Mouse (Mus musculus) mouse embryonic stem cell (cell line): ENCODE data around the gene Klhl2.

ENCODE experiments used
- in situ Hi-C, 2 experiments: fragments of 300-500 bp; cut with MboI; formaldehyde crosslinking; loops; 1 replicate in 1 of 2; 3 replicates in 1 of 2; pipeline ENCODE4 v1.14.3; 2019 to 2020; ENCODE audit warnings: low sequenced_read_pairs in 2 of 2, low pct_unique_long_range_greater_than_20kb in 1 of 2, mixed read lengths in 1 of 2; ENCODE audit not compliant: unreplicated experiment in 1 of 2

The Klhl2 gene

DNA sequence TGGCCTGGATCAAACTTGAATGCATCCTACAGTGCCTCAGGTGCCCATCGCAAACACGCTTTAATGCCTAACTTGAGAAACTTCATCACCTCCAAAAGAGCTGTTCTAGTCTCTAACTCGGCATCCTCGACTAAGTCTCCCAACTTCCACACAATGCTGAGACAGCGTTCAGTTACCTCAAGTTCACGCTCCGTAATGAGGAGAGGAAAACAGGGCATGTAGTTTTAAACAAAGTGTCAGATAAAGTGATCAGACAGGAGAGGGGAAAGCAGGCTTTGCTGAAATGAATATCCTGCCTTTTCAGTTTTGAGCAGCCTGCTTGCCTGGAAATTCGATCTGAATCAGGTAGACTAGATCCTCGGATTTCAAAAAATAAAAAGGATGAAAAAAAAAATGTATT lies 117.2 kb downstream of the Klhl2 start:
- in situ Hi-C loops = no loop called here

DNA sequence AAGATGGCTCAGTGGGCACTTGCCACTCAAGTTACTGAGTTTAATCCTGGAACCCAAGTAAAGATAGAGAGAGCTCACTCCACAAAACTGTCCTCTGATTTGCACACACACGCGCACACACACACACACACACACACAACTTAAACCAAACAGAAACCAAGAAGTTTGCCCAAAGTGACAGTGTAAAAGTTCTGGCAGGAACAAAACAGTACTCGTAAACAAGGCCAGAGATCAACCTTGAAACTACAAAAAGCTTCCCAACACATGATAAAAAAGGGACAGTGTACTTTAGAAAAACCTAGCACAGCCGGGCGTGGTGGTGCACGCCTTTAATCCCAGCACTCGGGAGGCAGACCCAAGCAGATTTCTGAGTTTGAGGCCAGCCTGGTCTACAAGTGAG lies 121.7 kb downstream of the Klhl2 start:
- in situ Hi-C loops = no loop called here

DNA sequence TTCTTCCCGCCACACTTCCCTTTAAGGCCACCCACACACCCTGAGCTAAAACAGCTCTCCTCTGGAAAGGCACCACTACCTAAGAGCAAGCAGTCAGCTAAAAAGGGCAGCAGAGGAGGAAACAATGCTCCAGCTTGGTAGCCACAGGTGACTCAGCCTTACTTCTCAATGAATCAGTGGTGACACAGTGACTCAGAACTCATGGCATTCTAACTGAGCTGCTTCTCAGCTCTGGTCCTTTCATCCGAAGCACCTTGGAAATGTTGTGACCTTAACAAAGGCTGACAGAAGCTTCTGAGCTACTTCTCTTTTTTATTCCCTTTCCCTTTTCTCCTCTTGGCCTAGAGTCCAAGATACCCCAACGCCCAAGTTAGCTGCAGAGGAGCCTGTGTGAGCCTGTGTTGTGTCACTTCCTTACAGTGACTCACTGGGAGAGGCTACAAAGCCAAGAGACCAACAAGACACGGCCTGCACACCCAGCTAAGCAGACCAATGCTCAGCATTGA lies 123.6 kb downstream of the Klhl2 start:
- in situ Hi-C loops = no loop called here

DNA sequence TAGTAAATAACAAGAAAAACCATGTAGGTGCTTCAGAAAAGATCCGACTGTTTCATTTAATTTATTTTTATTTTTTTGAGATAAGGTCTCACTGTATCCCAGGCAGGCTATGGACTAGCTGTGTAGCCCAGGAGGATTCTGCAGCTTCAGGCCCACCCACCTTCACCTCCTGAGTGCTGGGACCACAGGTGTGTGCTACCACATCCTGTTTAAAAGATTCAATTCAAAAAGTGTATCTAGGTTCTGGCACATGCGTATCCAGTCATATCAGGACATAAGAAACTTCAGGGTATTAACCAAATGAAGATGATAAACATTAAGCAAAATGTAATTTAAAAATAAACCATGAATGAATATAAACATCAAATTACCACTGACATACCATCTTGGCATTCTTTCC lies 126.6 kb downstream of the Klhl2 start:
- in situ Hi-C loops = no loop called here

DNA sequence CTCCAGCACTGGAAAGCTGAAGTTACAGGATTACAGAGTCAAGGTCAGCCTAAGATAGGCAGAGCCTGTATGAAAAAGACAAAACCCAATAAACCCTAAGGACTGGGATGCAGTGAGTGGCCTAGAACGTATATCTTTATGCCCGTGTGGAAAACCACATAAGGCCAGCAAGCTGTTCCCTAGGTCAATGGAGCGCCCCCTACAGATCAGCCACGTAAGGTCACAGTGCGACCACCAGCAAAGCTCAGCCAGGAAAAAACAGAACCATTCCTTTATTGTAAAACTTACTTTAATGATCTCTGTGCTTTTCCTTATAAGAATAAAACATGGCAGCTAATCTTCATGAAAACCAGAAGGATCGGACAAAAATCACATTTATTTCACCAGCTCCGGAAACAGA lies 131.9 kb downstream of the Klhl2 start:
- in situ Hi-C loops = no loop called here

DNA sequence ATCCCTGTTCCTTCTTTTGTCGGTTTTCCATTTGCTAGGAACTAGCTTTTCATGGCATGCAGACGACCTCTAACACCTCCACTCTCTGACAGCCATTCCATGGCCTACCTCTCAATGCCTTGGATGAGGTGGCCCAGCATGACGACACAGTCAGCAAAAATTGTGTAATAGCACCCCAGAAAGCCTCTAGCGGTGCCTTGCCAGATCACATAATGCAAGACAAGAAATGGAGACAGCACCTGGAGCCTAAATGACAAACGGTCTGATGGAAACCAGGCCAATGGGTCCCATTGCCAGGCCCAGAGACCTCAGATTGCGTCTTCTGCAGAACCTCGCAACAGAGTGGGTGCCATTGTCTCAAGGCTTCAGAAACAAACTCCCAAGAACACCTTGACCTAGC lies 137.3 kb downstream of the Klhl2 start:
- in situ Hi-C loops = no loop called here

DNA sequence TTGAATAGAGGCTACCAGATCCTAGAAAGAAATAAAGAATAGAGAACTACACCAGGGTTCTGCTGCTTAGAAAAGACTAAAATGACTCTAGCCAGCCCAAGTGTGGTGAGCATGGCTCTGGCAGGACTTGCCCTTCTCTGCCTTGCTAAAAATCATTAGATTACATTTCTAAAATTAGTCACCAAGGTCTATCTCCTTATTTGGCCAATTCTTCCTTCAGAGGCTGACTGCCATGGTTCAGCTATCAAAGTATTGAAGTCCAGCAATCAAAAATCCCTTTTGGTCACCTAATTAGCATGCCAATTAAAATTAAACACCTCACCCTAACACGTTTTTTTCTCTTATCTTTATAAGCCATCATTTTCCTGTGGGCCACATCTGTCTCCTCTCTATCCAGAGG lies 138.3 kb downstream of the Klhl2 start:
- in situ Hi-C loops = no loop called here

GRCm38 (mm10) chr8:64707481-64707880 lies 142.3 kb downstream of the Klhl2 start:
- in situ Hi-C loops = no loop called here

GRCm38 (mm10) chr8:64703191-64703590 lies 146.6 kb downstream of the Klhl2 start:
- in situ Hi-C loops = no loop called here

- in situ Hi-C loops = loop anchor here (5.0 to 10.0 kb wide), 2 partner anchors 80 to 252 kb away; partner anchors contain the start of gene Tmem192 (in 1 of the 2)
These were observed 157.1 kb downstream of the Klhl2 start, which contains the start of gene Cpe for GRCm38 (mm10) chr8:64692651-64693201. TSS of gene Cpe (minus strand) at chr8:64693054.

- in situ Hi-C loops = loop anchor here (5.0 to 10.0 kb wide), 2 partner anchors 79 to 253 kb away; partner anchors contain the start of gene Tmem192 (in 1 of the 2)
These were observed 158.0 kb downstream of the Klhl2 start for GRCm38 (mm10) chr8:64691591-64692401.

DNA sequence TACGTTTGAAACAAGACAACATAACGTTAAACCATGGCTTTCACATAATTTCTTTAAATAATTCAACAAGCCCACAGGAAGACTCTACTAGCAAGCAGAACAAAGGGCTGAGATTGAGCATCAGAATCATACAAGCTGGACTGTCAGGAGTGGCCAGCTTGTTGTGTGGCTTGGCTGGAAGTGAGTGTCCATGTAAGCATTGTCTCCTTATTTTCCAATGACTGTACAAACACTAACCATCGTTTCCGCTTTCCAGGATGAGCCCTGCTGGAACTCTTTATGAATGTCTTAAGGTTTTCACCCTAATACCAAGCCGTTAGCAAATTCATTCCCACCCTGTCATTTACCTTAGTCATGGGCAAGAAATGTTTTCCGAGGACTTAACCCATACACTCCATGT lies 159.0 kb downstream of the Klhl2 start:
- in situ Hi-C loops = loop anchor here (5.0 to 10.0 kb wide), 2 partner anchors 79 to 254 kb away; partner anchors contain the start of gene Tmem192 (in 1 of the 2)

- in situ Hi-C loops = loop anchor here (5.0 to 10.0 kb wide), 2 partner anchors 78 to 254 kb away; partner anchors contain the start of gene Tmem192 (in 1 of the 2)
These were observed 159.5 kb downstream of the Klhl2 start for GRCm38 (mm10) chr8:64690306-64690705.
